Mouse (Mus musculus) thymus, postnatal 0 days (tissue): ENCODE data around the gene Gm44790. TPM values are rescaled to one million over a fixed set of nuclear protein-coding genes. Genes with fewer than 3 reads are reported as not detected.
"Not testable (repeated sequence)": the region's sequence is repeated elsewhere in the genome, so short reads cannot be mapped to it uniquely, and the experiment has no call there.

Experiments
- DNase-seq: peaks from one replicate; pipeline ENCODE4 v3.0.0-alpha.2; 2015; ENCODE audit warnings: low spot score
- polyA plus RNA-seq: library from polyadenylated mRNA; unstranded; fragments of >200 nt; fragmentation: Nextera tagmentation; extraction: Ambion mirVana; gene quantifications from 2 replicates; pipeline ENCODE4 v1.2.1, GENCODE M21; 2015

The Gm44790 gene
- polyA plus RNA-seq, 1 experiment from 2014 or later = 0.25 TPM

GRCm38 (mm10) chr6:86473077-86473476 lies 46.6 kb downstream of the Gm44790 start:
- DNase-seq = no peak

GRCm38 (mm10) chr6:86474072-86474471 lies 47.6 kb downstream of the Gm44790 start:
- DNase-seq = no peak

- DNase-seq = no peak
Measured at GRCm38 (mm10) chr6:86474646-86475181, 48.3 kb downstream of the Gm44790 start.

- DNase-seq = no peak
Measured at GRCm38 (mm10) chr6:86475462-86476167, 49.2 kb downstream of the Gm44790 start.

- DNase-seq = no peak
Measured at GRCm38 (mm10) chr6:86476931-86477330, 50.5 kb downstream of the Gm44790 start.

GRCm38 (mm10) chr6:86479311-86479710 lies 52.9 kb downstream of the Gm44790 start:
- DNase-seq = no peak

- no peak for DNase-seq
Measured at GRCm38 (mm10) chr6:86479816-86480188, 53.3 kb downstream of the Gm44790 start.

GRCm38 (mm10) chr6:86480189-86480831 lies 53.9 kb downstream of the Gm44790 start:
- no peak for DNase-seq

- no peak for DNase-seq
Measured at GRCm38 (mm10) chr6:86481871-86482270, 55.4 kb downstream of the Gm44790 start.

- DNase-seq = no peak
Measured at GRCm38 (mm10) chr6:86485943-86486640, 59.6 kb downstream of the Gm44790 start.

- peak; percentile 88 for DNase-seq
Measured at GRCm38 (mm10) chr6:86487358-86488148, 61.1 kb downstream of the Gm44790 start.

GRCm38 (mm10) chr6:86488149-86488485 lies 61.7 kb downstream of the Gm44790 start:
- no peak for DNase-seq

GRCm38 (mm10) chr6:86489945-86490344 lies 63.5 kb downstream of the Gm44790 start:
- DNase-seq = no peak

- DNase-seq = not testable (repeated sequence)
Measured at GRCm38 (mm10) chr6:86490413-86490812, 64.0 kb downstream of the Gm44790 start.

- no peak for DNase-seq
Measured at GRCm38 (mm10) chr6:86493469-86494263, 67.2 kb downstream of the Gm44790 start.

GRCm38 (mm10) chr6:86494767-86495166 lies 68.3 kb downstream of the Gm44790 start:
- no peak for DNase-seq
